Mouse (Mus musculus) Muller cell, postnatal 12 days (primary cell): ENCODE results near the gene Phrf1.

Experiments
- DNase-seq: peaks from one replicate; pipeline ENCODE4 v3.0.0-alpha.2; 2015; ENCODE audit errors: inconsistent ontology term

The Phrf1 gene

DNA sequence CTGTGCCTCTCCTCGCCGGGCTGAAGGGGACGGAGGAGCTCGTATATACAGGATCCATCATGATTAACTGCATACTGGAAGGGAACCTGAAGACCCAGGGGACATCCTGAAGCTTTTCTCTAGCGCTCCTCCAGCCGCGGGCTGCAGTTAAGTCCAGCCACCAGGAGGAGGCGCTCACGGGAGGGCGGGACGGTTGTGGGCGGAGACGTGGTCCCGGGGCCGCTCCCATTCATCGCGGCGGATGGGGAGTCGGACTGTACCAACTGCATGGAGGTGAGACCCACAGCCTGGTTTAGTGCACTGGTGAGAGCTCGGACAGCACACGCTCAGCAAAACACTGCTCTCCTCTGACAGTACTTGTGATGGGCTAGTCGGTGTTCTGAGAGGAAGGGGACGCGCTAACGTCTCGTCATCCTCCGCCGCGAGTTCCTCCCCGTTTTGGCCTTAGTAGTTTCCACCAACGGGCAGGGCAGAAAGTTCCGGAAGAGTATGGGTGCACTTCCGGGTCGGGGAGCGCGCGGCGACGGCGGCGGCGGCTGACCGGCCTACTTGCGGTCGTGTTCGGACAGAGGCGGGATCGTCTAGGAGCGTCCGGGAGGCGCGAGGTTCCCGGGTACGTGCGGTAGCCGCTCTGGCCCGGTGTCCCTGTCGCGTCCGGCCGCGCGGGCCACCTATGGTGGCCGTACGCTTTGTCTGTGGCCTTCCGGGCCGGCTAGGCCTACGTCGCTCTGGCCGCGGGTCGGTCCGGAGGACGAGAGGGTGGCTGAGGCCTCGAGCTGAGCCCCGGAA lies at the start of gene Phrf1:
Phrf1 (plus strand) TSS at position 506 of the 789 bp plus-strand sequence.
- peak; percentile 93 for DNase-seq

DNA sequence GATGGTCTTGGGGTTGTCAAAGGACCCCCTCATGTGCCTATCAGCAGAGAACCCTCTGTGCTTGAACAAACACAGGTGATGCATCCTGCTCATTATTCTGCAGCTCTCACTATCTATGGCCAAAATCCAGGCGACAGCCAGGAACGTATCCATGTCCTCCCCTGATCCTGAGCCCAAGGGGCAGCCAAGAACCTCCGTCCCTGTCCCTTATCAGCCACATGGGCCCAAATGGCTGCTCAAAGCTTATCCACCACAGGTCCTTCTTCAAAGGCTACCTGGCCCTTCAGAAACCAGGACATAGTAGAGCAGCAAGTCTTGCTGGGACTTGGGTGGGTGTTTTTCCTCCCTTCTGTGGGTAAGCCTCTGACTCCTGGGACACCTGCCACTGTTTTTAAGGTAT lies 40.4 kb upstream of the Phrf1 start:
- no peak for DNase-seq

DNA sequence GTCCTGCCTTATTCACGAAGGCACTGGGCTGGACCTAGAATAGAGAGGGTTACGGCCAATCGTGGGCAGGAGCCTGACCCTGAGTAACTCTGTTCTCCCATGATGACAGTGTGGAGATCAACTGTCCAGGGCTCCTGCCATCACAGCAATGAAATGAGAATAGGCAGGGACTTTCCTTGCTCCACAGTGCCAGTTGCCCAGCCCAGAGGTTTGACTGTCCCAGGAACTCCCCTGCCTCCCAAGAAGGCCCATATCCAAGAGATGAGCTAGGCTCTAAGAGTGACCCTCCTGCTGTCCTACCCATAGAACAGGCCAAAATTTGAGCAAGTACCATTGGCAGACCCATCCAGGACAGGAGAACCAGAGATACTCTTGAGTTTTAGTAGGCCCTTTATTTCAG lies 39.9 kb upstream of the Phrf1 start:
- DNase-seq: no peak

DNA sequence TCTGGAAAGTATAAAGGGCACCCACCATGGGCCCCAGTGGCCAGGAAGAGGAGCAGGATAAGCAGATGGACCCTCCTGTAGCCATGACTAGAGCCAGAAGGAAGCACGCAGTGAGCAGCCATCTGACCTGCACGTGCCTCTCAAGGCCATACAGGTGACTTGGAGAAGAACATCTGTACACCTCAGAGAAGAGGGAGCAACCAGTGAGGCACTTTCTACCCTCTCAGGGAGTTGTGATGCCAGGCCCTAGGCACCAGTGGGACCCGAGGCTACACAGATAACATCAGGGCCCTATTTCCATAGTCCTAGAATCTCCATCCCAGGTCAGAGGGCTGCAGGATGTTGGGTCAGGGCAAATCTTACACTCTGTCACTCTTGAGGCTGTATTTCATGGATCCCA lies 38.4 kb upstream of the Phrf1 start:
- no peak for DNase-seq

DNA sequence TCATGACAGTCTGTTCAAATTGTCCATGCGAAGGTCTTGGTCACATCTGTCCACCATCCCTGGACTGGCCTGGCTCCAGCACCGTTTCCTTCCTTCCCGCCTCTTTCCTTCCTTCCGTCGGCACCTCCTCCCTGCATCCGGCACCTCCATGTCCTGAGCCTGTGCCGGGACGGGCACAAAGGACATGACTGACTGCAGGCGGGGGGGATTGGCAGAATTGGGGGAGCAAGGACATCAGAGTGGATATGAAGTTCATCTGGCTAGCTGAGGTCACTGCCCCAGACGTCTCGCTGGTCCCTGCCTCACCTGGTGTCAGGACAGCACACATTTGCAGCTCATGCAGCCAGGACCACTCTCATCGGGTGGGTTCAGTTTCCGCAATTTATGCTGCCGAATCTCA lies 37.5 kb upstream of the Phrf1 start:
- no peak for DNase-seq

- DNase-seq: no peak
These were observed 36.5 kb upstream of the Phrf1 start for GRCm38 (mm10) chr7:141191796-141192685.

DNA sequence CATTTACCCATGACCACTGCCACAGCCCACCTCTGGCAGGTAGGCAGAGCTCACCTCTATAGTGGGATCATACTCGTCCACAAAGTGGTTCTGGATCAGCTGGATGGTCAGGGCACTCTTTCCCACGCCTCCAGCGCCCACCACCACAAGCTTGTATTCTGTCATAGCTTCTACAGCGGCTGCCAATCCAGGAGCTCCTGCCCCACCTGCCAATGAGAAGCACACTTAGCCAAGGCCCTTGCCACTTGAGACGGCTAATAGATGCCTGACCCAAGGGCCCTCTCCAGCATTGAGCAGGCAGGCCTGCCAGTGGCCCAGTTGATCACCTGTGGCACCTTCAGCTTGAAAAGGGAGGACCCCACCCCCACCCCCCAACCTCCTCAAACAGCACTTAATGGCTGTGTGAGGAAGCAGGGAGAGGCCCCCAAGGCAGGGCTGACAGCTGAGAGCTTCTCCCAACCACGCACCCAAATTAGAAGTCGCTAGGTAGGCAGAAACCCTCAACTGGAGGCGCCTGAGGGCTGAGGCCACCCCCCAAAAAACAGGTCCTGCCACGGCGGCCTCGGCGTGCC lies 35.7 kb upstream of the Phrf1 start:
- no peak for DNase-seq

DNA sequence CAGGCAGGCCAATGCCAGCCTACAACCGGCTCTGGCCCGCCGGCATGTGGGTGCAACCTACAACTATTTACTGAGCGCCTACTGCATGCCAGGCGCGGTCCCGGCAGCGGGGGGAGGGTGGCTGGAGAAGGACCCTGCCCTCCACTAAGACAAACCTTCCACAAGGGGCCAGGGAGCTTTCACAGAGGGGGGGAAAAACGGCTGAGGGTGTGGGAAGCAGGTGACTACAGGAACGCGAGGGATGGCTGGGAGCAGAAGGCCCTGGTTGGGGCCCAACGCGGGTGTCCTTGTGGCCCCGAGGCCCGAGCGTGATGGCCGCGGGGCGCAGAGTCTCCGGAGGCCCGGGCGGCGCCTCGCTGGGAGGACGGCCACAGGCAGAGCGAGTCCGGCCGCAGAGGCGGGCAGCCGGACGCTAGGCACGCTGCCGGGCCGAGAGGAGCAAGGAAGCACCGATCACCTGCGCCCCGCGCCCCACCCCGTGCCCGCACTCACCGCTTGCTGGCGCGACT lies 35.2 kb upstream of the Phrf1 start:
- peak; percentile 62 for DNase-seq

GRCm38 (mm10) chr7:141193948-141194347 lies 34.6 kb upstream of the Phrf1 start, which contains the start of the genes Hras and Lrrc56:
Gene Hras (minus strand): TSS chr7:141194005.
Gene Lrrc56 (plus strand): TSS chr7:141194157.
- DNase-seq: peak; percentile 98

- DNase-seq: no peak
These were observed 34.2 kb upstream of the Phrf1 start for GRCm38 (mm10) chr7:141194409-141194808.

GRCm38 (mm10) chr7:141194830-141195229 lies 33.8 kb upstream of the Phrf1 start:
- DNase-seq: peak; percentile 91

- no peak for DNase-seq
These were observed 32.8 kb upstream of the Phrf1 start for GRCm38 (mm10) chr7:141195754-141196153.

- no peak for DNase-seq
These were observed 31.8 kb upstream of the Phrf1 start for GRCm38 (mm10) chr7:141196619-141197282.

DNA sequence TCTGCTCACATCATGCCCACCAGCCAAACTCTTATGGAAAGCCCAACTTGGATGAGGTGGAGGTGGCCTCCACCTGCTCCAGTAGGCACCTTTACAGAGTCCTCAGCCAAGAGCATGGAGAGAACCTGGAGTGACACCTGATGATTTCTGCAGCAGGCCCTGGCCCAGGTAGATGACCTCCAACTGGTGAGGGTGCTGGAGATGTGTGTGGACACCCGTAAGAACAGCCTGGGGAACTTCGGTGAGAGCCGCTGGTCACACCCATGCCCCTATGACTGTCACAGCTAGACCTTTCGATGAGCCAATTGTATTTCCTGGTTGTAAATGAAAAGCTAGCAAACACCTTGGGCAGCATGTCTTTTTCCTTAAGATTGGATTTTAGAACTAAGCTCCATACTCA lies 30.5 kb upstream of the Phrf1 start:
- no peak for DNase-seq

DNA sequence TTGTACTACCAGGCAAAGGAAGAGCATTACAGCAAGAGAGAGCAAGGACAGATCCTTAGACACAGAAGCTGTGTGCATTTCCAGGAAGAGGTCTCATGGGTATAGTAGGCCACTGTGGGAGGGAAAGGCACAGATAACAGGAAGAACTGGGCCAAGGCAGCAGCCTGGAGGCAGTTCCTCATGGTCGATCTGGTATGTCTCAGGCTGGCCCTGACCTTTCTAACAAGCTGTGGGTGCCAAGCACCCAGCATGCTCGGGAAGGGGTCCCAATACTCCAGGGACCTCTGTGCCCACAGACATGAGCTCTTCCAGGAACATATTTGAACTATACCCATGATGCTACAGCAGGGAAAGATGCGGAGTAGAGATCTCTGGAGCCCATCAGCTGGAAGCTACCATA lies 24.0 kb upstream of the Phrf1 start:
- DNase-seq: no peak

DNA sequence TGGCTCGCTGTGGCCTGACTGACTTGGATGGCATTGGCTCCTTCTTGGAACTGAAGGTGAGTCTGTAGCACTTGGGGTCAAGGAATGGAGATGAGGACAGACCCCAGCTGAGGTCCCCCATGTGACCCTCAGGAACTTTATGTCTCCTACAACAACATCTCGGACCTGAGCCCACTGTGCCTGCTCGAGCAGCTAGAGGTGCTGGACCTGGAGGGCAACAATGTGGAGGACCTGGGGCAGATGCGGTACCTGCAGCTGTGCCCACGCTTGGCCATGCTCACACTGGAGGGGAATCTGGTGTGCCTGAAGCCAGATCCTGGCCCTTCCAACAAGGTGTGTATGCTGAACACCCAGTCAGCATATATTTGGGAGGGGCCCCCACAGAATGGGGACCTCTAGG lies 23.1 kb upstream of the Phrf1 start:
- DNase-seq: no peak

GRCm38 (mm10) chr7:141206182-141206937 lies 22.2 kb upstream of the Phrf1 start:
- no peak for DNase-seq

DNA sequence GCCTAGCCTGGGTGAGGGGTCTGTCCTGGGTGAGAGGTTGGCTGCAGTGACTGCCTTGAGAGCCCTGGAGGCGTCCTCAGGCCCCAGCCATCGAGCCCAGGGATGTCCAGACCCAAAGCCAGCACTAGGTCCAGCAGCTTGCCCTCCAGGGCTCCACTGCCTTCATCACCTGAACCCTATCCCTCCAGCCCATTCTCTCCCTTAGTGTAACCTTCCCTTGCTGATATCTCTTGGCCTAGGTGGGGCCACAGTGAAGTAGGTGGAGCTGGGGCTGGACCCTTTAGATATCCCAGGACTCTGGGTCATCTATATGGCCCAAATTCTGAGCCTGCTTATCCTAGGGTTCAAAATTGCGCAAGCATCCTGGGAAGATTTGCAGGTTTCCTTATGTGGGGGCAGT lies 19.1 kb upstream of the Phrf1 start:
- no peak for DNase-seq

DNA sequence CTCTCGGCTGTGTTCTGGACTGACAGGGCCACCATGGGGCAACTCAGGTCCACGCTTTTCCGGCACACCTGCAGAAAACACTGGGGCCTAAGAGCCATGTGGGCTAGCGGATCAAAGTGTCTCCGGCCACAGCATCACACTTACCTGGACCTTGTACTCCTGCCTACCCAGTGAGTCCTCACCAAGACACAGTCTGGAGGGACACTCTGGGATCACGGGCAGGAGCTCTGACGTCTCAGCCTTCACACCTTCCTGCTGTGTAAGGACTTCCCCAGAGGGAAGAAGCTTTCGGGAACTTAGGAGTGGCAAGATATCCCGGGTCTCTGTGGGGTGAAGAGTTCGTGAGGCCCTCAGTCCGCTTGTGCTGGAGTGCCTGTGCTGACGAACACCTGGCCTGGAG lies 18.4 kb upstream of the Phrf1 start:
- no peak for DNase-seq

DNA sequence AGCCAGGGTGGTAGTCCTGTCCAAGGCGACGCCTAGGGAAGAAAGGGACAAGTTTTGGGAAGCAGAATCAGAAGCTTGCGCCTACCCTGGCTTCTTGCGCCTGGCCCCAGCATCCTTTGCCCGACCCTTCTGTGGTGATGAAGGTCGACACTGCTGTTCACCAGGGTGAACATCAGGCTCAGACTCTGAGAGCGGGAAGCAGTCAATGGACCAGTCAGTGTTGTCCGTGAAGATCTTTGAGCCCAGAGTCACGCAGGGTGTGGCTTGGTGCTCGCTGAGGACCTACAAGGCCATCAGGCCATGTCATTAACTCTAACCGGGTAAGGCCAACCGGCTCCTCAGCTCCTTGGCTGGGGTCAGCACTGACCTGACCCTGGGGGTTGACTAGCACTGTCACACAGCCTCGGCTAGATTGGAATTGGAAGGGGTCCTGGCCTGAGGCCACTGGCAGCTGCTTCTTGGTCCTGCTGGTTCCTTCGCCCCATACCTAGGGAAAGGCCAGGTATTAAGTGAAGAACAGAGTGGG lies 17.9 kb upstream of the Phrf1 start:
- DNase-seq: no peak

- DNase-seq: no peak
These were observed 15.5 kb upstream of the Phrf1 start for GRCm38 (mm10) chr7:141213133-141213532.
